Mouse (Mus musculus): ENCODE data around the gene Ndufb10.

The Ndufb10 gene

GRCm38 (mm10) chr17:24707801-24708425, 16.4 kb downstream of the Ndufb10 start:
- in situ Hi-C loops (cut with MboI; ENCODE audit: low sequenced_read_pairs) = no loop called here

DNA sequence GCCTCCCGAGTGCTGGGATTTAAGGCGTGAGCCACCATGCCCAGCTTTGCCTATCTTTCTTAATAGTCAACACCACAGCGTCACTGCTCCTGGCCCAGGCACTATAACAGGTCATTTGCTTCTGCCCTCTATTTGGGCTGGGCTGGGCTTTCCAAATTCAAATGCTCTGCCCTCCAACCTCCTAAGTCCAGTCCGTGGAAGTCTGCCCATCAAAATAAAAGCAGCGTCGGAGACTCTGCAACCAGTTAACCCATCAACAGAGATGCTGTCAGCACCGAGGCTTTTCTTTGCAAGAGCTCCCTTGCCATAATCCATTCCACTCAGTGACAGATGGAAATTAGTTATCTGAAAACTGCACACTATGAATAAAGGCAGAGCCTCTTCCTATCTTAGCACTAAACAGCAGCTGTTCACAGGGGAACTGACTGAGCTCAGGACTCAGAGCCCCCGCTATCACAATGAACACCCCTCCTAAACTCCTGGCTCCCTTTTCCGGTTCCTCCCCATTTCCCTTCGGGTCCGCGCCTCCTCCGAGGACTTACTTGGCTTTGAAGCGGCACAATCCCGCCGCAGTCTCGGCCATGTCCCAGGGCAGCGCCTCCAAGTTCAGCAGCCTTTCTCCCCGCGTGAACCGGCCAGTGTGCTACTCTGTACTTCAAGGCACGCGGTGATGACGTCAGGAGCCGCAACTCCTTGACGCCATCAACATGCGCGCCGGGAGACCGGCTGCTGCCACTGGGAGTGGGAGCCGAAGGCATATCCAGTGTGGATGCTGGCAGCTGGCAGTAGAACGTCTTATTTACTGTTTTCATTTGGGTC, 17.1 kb downstream of the Ndufb10 start, which contains the start of gene Tbl3:
Gene Tbl3, minus strand, starts transcription at position 679 of the 819 bp plus-strand sequence.
- in situ Hi-C loops (cut with MboI; ENCODE audit: low sequenced_read_pairs) = no loop called here

GRCm38 (mm10) chr17:24705821-24706220, 18.5 kb downstream of the Ndufb10 start:
- in situ Hi-C loops (cut with MboI; ENCODE audit: low sequenced_read_pairs) = no loop called here

DNA sequence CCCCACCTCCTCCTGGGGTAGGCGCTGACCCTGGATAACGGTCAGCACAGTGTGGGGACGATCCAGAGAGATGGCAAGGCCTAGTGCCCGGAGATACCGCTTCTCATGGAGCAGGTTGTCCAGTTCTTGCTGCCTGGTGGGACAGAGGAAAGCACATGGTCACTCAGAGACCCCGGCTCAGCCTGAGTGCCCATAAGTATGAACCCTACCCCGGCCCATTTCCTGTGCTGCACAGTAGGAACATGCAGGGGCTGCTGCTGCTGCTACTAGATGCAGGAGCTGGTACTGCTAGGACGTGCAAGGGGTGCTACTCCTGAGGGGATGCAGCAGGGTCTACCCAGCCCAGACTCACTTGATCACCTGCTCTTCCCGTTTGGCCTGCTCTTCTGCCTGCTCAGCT, 23.0 kb downstream of the Ndufb10 start:
- in situ Hi-C loops (cut with MboI; ENCODE audit: low sequenced_read_pairs) = no loop called here

DNA sequence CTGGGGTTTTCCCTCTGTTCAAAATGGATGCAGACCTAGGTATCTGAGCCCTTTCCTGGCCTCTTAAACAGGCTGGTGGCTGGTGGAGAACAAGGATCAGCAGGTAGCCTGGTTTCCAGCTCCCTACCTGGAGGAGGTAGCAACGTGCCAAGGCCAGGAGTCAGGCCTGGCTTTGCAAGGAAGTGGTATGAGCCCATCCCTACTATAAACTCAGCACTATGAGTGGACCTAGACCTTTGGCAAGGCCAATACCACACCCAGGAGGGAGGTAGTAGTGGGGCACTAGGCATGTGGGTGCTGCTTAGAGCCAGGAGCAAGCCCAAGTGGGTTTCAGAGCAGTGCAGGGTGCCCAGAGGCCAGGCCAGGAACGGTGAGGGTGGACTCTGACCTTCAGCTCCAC, 24.8 kb downstream of the Ndufb10 start:
- in situ Hi-C loops (cut with MboI; ENCODE audit: low sequenced_read_pairs) = no loop called here

DNA sequence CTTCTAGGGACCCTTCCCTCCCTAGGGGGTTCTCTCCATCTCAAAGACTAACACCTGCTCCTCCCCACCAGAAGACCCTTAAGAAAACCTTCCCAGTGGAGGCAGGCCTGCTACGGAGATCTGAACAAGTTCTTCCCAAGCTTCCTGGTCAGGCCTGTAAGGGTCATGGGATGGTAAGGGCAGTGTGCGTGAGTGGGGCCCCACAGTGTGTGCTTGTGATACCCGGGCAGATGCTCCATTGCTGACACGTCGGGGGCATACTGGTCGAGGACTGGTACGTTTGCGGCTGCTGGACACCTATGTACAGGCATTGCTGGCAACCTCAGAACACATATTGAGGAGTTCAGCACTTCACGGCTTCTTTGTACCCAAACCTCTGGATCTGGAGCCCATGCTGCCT, 25.6 kb downstream of the Ndufb10 start:
- in situ Hi-C loops (cut with MboI; ENCODE audit: low sequenced_read_pairs) = no loop called here

- in situ Hi-C loops (cut with MboI; ENCODE audit: low sequenced_read_pairs) = no loop called here
These were observed 26.3 kb downstream of the Ndufb10 start for GRCm38 (mm10) chr17:24697985-24698384.

DNA sequence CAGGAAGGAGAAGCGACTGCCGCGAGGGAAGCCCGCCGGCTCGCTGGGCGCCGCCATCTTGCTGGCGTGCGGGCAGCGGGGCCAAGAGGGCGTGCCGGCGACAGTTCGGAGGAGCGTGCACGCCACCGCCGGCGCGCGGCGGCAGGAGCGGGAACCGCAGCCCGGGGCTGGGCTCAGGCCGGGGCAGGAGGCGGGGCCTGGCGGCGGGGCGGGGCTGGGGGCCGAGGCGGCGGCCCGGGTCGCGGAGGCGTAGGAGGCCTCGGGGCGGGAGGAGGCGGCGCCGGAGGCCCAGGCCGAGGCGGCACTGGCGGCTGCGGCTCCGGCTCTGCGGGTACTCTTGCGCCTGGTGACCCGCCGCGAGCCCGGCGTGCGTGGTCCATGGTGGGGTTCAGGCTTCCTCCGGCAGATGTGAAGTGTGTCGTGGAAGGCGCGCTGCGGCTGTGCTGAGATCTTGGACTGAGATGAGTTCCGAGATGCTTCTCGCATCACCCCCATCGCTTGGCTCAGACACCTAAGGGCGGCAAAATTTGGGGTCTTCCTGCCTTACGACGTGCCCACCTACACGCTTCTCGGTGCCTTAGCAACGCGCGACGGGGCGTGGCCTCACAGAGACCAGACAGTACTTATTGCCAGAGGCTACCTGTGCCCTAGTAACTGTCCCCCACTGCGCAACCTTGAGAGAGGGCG, 28.1 kb downstream of the Ndufb10 start, which contains the start of the genes Gfer and Noxo1:
Gene Gfer, minus strand, starts transcription at position 146 of the 687 bp plus-strand sequence.
Gene Noxo1, plus strand, starts transcription at position 224 of the 687 bp plus-strand sequence.
- in situ Hi-C loops (cut with MboI; ENCODE audit: low sequenced_read_pairs) = no loop called here

- in situ Hi-C loops (cut with MboI; ENCODE audit: low sequenced_read_pairs) = no loop called here
These were observed 28.8 kb downstream of the Ndufb10 start for GRCm38 (mm10) chr17:24695326-24696010.

GRCm38 (mm10) chr17:24692385-24692784, 31.9 kb downstream of the Ndufb10 start:
- in situ Hi-C loops (cut with MboI; ENCODE audit: low sequenced_read_pairs) = no loop called here

DNA sequence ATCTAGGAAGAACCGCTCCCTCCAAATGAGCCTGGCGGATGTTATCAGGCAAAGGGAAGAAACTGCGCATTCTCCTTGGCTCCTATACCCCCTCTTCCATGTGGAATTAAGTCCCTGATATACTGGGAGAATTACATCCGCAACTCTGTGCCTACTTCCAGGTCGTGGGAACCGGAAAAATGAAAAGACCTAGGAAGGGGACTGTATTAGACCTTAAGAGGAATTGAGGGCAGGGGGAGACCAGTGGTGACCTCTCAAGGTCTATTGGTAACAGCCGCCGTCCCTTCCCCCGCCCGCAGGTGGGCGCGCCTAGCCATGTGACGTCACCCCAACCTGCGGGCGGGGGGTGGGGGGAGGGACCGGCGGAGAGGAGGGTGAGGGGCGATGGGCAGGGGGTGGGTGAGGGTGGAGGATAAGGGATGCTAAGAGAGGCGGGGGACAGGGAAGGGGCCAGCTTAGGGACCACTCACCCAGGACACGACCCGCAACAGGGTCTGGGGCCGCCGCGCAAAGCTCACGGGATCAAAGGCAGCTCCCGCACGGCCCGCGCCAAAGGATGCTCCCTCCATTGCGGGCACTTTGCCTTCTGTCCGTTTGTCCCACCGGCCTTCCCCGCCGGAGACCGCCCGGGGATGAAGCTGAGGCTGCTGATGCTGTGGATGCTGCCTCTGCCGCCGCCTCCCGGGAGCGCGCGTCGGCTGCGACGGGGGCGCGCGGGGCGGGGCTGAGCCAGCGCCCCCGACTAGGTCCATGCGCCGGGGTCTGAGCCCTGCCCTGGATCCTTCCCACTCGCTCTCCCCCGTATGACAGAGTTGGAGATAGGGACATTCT, 34.8 kb downstream of the Ndufb10 start, which contains the start of gene Syngr3:
Gene Syngr3, minus strand, starts transcription at position 705 of the 831 bp plus-strand sequence.
- in situ Hi-C loops (cut with MboI; ENCODE audit: low sequenced_read_pairs) = no loop called here

GRCm38 (mm10) chr17:24687599-24687998, 36.7 kb downstream of the Ndufb10 start:
- in situ Hi-C loops (cut with MboI; ENCODE audit: low sequenced_read_pairs) = no loop called here

DNA sequence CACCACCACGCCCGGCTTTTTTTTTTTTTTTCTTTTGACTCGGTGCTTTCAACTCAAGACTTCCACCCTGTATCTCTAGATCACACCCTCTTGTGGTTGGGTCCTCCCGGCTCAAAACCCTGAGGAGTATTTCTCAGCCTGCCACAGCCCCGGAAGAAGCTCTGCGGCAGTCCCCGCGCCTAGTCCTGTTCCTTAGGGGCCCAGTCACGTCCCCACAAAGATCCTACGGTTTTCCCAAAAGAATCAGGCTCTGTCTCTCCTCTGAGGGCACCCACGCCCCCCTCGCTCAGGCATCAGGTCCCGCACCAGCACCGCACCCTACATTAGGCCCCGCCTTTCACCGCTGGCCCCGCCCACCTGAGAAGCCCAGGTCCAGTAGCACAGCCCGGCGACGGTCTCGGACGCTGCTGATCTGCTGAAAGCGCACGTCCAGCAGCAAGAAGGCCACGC, 37.1 kb downstream of the Ndufb10 start:
- in situ Hi-C loops (cut with MboI; ENCODE audit: low sequenced_read_pairs) = no loop called here

GRCm38 (mm10) chr17:24686514-24686913, 37.8 kb downstream of the Ndufb10 start:
- in situ Hi-C loops (cut with MboI; ENCODE audit: low sequenced_read_pairs) = no loop called here

- in situ Hi-C loops (cut with MboI; ENCODE audit: low sequenced_read_pairs) = no loop called here
These were observed 46.7 kb downstream of the Ndufb10 start for GRCm38 (mm10) chr17:24677500-24678080.

GRCm38 (mm10) chr17:24676877-24677276, 47.4 kb downstream of the Ndufb10 start:
- in situ Hi-C loops (cut with MboI; ENCODE audit: low sequenced_read_pairs) = no loop called here

DNA sequence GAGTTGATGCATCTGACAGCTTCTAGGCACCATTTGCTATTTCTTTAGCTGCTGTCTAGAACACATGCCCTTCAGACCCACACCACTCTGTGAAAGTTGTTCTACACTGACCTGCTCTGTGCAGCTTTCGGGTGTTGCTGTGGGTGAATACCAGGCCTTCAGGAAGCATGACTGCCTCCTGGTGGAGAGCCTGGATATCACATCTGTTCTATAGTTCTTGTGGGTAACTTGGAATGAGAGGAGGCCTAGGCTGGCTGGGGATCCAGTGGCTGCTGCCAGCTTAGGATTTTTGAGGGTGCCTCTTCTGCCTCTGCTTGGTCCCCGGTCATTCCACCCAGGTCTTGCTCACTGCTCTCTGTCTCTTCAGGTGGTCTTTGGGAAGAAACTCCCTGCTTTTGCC, 48.1 kb downstream of the Ndufb10 start:
- in situ Hi-C loops (cut with MboI; ENCODE audit: low sequenced_read_pairs) = no loop called here

GRCm38 (mm10) chr17:24674277-24674676, 50.0 kb downstream of the Ndufb10 start:
- in situ Hi-C loops (cut with MboI; ENCODE audit: low sequenced_read_pairs) = no loop called here

DNA sequence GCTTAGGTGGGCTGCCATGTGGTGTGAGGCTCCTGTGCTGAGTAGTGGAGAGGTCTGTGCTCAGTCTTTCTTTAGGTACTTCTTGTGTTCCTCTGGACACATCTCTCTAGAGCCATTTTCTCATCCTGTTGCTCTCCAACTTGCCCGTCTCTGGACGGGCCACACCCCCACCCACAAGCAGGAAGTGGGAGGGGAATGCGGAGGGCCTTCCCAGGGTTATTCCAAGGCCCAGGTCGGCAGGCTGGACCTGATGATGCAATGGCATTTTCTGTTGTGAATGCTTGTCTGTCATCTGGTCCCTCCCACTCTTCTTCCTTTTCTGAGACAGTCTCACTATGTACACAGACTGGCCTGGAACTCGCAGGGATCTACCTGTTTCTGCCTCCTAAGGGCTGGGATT, 52.1 kb downstream of the Ndufb10 start:
- in situ Hi-C loops (cut with MboI; ENCODE audit: low sequenced_read_pairs) = no loop called here

Measured in CH12F3 (cell line).